Mouse (Mus musculus): Measurements from ENCODE around the gene Actl10. TPM values are rescaled to one million over a fixed set of nuclear protein-coding genes. Genes with fewer than 3 reads are reported as not detected.

Gene Actl10
- 0.16 TPM in 1 of 2 replicates, not detected in the other for polyA plus RNA-seq (2012; ENCODE audit: insufficient read depth, low replicate concordance)

- TF ChIP-seq FLI1 (IDR thresholded peaks at IDR 0.05; ENCODE audit: low read length) (no peak), GATA1 (IDR thresholded peaks at IDR 0.05; ENCODE audit: borderline replicate concordance, low read length) (no peak)
- no peak within 1 kb of the TSS for H3K4me3 ChIP-seq (replicated peaks)
- H3K4me1 ChIP-seq = peaks cover 29% of the 10 kb centered on the region
- peaks cover 29% of the 10 kb centered on the region for H3K27me3 ChIP-seq (replicated peaks)
- peaks cover 46% of the 10 kb centered on the region for H3K36me3 ChIP-seq (replicated peaks; ENCODE audit: low read length)
- no peaks in the 10 kb centered on the region for H3K9me3 ChIP-seq
These were observed at the start of gene Actl10 for GRCm38 (mm10) chr2:154551476-154551875. Gene Actl10, plus strand, starts transcription at chr2:154551776.

GRCm38 (mm10) chr2:154507076-154507475 is 44.5 kb upstream of the Actl10 start:
- Histone ChIP-seq H3K36me3 (replicated peaks; ENCODE audit: low read length) (peaks cover 88% of the 10 kb centered on the region), H3K27me3 (replicated peaks) (no peaks in the 10 kb centered on the region), H3K9me3 (no peaks in the 10 kb centered on the region), H3K4me3 (replicated peaks) (no peak overlapping the region), H3K4me1 (peaks cover 20% of the 10 kb centered on the region)
- no peak for TF ChIP-seq FLI1 (IDR thresholded peaks at IDR 0.05; ENCODE audit: low read length)
- TF ChIP-seq GATA1 (IDR thresholded peaks at IDR 0.05; ENCODE audit: borderline replicate concordance, low read length) = no peak

- no peaks in the 10 kb centered on the region for H3K9me3 ChIP-seq
- no peaks in the 10 kb centered on the region for H3K27me3 ChIP-seq (replicated peaks)
- peaks cover 88% of the 10 kb centered on the region for H3K36me3 ChIP-seq (replicated peaks; ENCODE audit: low read length)
- H3K4me1 ChIP-seq = peaks cover 25% of the 10 kb centered on the region
- peak overlapping the region; percentile 35 for H3K4me3 ChIP-seq (replicated peaks)
- no peak for TF ChIP-seq GATA1 (IDR thresholded peaks at IDR 0.05; ENCODE audit: borderline replicate concordance, low read length)
- no peak for TF ChIP-seq FLI1 (IDR thresholded peaks at IDR 0.05; ENCODE audit: low read length)
These were observed 43.9 kb upstream of the Actl10 start for GRCm38 (mm10) chr2:154507566-154508283.

DNA sequence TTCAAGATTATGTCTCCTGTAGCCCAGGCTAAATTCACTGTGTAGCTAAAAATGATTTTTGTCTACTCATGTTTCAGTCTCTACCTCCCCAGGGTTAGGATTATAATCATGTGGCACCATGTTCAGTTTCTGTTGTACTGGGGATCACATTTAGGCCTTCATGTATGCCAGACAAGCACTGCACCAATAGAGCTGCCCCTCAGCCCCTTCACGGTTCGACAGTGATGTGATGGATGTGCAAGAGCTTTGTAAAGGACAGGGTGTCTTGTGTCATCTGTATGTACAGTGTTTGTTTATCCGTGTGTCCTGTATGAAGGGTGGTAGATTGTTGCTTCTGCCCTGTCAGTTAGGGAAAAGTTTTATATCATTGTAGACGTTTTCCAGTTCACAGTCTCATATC is 43.1 kb upstream of the Actl10 start:
- Histone ChIP-seq H3K27me3 (replicated peaks) (no peaks in the 10 kb centered on the region), H3K4me3 (replicated peaks) (no peak overlapping the region), H3K36me3 (replicated peaks; ENCODE audit: low read length) (peaks cover 86% of the 10 kb centered on the region), H3K4me1 (peaks cover 26% of the 10 kb centered on the region), H3K9me3 (no peaks in the 10 kb centered on the region)
- no peak for TF ChIP-seq GATA1 (IDR thresholded peaks at IDR 0.05; ENCODE audit: borderline replicate concordance, low read length)
- TF ChIP-seq FLI1 (IDR thresholded peaks at IDR 0.05; ENCODE audit: low read length) = no peak

DNA sequence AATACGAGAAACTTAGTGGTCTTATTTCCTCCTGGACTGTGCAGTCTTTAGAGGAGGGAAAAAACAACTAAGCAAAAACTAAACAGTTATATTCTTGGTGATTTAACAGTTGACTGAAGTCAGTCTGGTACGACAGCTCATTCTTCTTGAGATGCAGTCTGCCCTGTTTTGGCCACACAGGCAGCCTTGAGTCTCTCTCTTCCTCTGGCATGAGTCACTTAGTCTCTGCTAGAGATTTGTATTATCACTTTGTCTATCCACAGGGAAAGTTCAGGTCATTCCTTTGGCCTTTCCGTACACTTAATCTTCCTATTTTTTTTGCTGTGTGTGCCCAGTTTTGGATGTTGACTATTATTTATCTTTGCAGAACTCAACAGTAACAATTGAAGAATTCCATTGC is 41.4 kb upstream of the Actl10 start:
- no peak for TF ChIP-seq GATA1 (IDR thresholded peaks at IDR 0.05; ENCODE audit: borderline replicate concordance, low read length)
- no peak for TF ChIP-seq FLI1 (IDR thresholded peaks at IDR 0.05; ENCODE audit: low read length)
- no peaks in the 10 kb centered on the region for H3K9me3 ChIP-seq
- H3K4me3 ChIP-seq (replicated peaks) = no peak overlapping the region
- peaks cover 76% of the 10 kb centered on the region for H3K36me3 ChIP-seq (replicated peaks; ENCODE audit: low read length)
- H3K4me1 ChIP-seq = peaks cover 26% of the 10 kb centered on the region
- no peaks in the 10 kb centered on the region for H3K27me3 ChIP-seq (replicated peaks)

DNA sequence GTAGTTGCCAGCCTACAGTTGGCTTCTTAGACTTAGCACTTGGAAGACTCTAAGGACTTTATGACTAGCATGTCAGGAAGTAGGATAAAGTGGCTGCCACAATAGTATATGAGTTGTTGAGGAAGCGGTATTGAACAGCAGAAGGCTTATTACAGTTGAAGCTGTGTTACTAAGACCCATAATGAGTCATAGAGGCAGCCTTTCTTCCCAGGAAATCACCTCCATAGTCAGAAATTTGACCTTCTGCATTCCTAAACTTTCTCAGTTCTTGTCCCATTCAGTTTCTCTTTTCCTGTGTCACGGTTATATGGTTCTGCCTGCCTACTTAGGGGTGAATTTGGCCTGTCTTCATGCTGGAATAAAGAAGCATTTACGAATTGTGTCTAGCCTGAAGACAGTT is 34.6 kb upstream of the Actl10 start:
- H3K36me3 ChIP-seq (replicated peaks; ENCODE audit: low read length) = peaks cover 70% of the 10 kb centered on the region
- no peak overlapping the region for H3K4me3 ChIP-seq (replicated peaks)

GRCm38 (mm10) chr2:154517424-154517823 is 34.2 kb upstream of the Actl10 start:
- H3K9me3 ChIP-seq = no peaks in the 10 kb centered on the region
- TF ChIP-seq FLI1 (IDR thresholded peaks at IDR 0.05; ENCODE audit: low read length) (no peak), GATA1 (IDR thresholded peaks at IDR 0.05; ENCODE audit: borderline replicate concordance, low read length) (no peak)
- H3K36me3 ChIP-seq (replicated peaks; ENCODE audit: low read length) = peaks cover 69% of the 10 kb centered on the region
- H3K4me1 ChIP-seq = peaks cover 20% of the 10 kb centered on the region
- H3K4me3 ChIP-seq (replicated peaks) = no peak overlapping the region
- no peaks in the 10 kb centered on the region for H3K27me3 ChIP-seq (replicated peaks)

More for the DNA sequence above, 34.6 kb upstream of the Actl10 start:
- H3K4me1 ChIP-seq = peaks cover 20% of the 10 kb centered on the region
- TF ChIP-seq GATA1 (IDR thresholded peaks at IDR 0.05; ENCODE audit: borderline replicate concordance, low read length) = no peak
- TF ChIP-seq FLI1 (IDR thresholded peaks at IDR 0.05; ENCODE audit: low read length) = no peak
- no peaks in the 10 kb centered on the region for H3K9me3 ChIP-seq
- H3K27me3 ChIP-seq (replicated peaks) = no peaks in the 10 kb centered on the region

DNA sequence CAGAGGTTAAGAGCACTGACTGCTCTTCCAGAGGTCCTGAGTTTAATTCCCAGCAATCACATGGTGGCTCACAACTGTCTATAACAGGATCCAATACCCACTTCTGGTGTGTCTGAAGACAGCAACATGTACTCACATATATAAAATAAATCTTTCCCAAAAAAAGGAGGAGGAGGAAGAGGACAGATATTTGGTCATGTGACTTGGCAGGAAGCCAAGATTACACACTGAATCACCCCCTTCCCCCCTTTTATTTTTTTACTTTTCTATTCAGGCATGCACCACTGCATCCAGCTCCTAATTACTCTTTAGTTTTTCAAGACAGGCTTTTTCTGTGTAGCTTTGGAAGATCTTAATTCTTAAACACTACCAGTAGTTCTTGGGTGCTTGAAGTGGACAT is 30.1 kb upstream of the Actl10 start:
- peaks cover 82% of the 10 kb centered on the region for H3K36me3 ChIP-seq (replicated peaks; ENCODE audit: low read length)

DNA sequence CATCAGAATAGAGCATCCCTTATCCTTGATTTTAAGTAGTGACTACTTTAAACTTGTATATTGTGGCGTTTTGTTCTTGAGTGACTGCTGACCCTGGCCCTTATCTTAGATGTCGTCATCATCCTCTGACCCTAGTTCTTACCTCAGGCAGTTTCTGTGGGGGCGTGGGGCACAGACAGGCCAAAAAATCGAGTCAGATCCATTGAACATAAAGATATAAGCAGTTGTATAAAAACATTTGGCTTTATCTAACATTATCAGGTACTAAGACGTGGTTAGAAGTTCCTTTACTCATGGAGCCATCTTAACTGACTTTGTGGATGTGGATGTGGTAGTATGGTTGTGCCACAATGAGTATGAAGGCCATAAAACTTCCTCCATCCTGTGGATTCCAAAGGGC is 29.2 kb upstream of the Actl10 start:
- no peak overlapping the region for H3K4me3 ChIP-seq (replicated peaks)
- H3K27me3 ChIP-seq (replicated peaks) = no peaks in the 10 kb centered on the region
- peaks cover 82% of the 10 kb centered on the region for H3K36me3 ChIP-seq (replicated peaks; ENCODE audit: low read length)
- H3K9me3 ChIP-seq = no peaks in the 10 kb centered on the region
- TF ChIP-seq FLI1 (IDR thresholded peaks at IDR 0.05; ENCODE audit: low read length) (no peak), GATA1 (IDR thresholded peaks at IDR 0.05; ENCODE audit: borderline replicate concordance, low read length) (no peak)
- H3K4me1 ChIP-seq = peaks cover 15% of the 10 kb centered on the region

More for the DNA sequence above, 30.1 kb upstream of the Actl10 start:
- H3K27me3 ChIP-seq (replicated peaks) = no peaks in the 10 kb centered on the region
- H3K4me3 ChIP-seq (replicated peaks) = no peak overlapping the region
- TF ChIP-seq GATA1 (IDR thresholded peaks at IDR 0.05; ENCODE audit: borderline replicate concordance, low read length) (no peak), FLI1 (IDR thresholded peaks at IDR 0.05; ENCODE audit: low read length) (no peak)
- H3K4me1 ChIP-seq = peaks cover 20% of the 10 kb centered on the region
- no peaks in the 10 kb centered on the region for H3K9me3 ChIP-seq

DNA sequence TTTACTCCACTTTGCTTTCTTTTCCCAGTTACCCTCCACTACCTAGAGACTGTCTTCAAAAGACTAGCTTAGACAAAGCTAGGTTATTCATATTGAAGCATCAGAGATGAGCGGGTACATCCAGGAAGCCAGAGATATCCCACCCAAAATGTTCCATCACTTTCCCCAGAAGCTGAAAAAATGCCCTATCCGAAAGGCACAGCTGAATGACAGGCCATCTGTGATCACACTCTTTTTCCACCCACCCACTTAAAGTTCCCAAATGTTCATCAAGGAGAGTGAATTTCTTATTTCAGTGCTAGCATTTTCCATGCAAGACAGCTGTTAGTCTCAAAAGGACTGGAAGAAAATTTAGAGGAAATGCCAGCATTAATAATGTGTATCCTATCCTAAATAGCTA is 26.3 kb upstream of the Actl10 start:
- Histone ChIP-seq H3K9me3 (no peaks in the 10 kb centered on the region), H3K4me3 (replicated peaks) (no peak overlapping the region), H3K27me3 (replicated peaks) (no peaks in the 10 kb centered on the region), H3K4me1 (peaks cover 15% of the 10 kb centered on the region), H3K36me3 (replicated peaks; ENCODE audit: low read length) (peaks cover 89% of the 10 kb centered on the region)
- TF ChIP-seq GATA1 (IDR thresholded peaks at IDR 0.05; ENCODE audit: borderline replicate concordance, low read length) (no peak), FLI1 (IDR thresholded peaks at IDR 0.05; ENCODE audit: low read length) (no peak)

Measured in megakaryocyte, embryonic 14.5 days (primary cell).